In the genomic region with DNA sequence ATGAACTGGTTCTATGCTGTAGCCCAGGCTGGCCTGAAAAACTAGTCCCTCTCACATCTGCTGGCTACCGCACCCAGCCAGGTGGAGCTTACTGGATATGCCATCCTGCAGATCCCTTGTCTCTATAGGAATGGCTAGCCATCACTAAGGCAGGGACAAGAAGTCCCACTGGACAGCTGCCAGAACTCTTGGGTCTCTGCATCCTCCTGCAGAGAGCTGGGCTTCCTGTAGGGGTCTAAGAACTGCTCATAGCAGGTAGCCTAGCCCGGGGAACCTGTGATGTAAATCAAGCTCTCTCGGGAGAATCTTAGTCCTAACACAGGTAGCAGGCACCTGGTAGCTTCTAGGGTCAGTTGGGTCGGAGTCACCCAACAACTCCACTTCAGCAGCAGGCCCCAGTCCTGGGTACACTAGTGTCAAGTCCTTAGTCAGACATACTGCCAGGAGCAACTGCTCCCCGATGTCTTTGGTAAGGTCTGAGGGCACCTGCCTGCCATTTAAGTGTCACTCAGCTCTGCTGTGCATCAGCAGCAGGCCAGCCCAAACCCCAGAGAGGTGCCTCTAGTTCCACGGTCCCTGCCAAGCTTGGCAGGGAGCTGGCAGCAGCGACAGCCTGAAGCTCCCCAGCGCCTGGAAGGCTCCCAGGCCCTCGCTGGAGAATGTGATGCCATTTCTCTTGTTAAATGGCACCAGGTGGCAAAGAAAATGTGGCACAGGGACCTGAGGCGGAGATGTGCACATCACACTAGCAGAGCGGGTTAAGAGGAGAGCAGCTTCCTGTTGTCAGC, we compare ENCODE assay signal across 12 mouse cellular contexts. TPM values are rescaled to one million over a fixed set of nuclear protein-coding genes. Genes with fewer than 3 reads are reported as not detected.
DNase-seq lines count a peak whose midpoint lies in the region; ATAC-seq lines count a peak whose summit lies in the region.
"Had no signal": no experiment of that assay in that cellular context is flagged by ENCODE, and none has a peak within 500 bp of the region (broad histone marks: within the 10 kb centered on the region; RNA-seq: fewer than 3 reads in every experiment).

No protein-coding gene starts in this region.

- H3K9me3 ChIP-seq in liver, embryonic 12.5 days (replicated peaks): no peaks in the 10 kb centered on the region
- no peaks in the 10 kb centered on the region for H3K9me3 ChIP-seq in midbrain, embryonic 11.5 days (ENCODE audit: control insufficient read depth, low read length)

- H3K27ac ChIP-seq in liver, embryonic 12.5 days: peak overlapping the region; percentile 90
- no peak overlapping the region for H3K27ac ChIP-seq in midbrain, embryonic 11.5 days (ENCODE audit: low read depth, low read length)

- DNase-seq in liver: no peak
- peak; percentile 55 for DNase-seq in adipocyte (ENCODE audit: low spot score)
- DNase-seq in cerebellum, adult 11-12 months: peak; percentile 95
- DNase-seq in gastrocnemius, postnatal 25 days: peak; percentile 70
- no peak for DNase-seq in embryo, embryonic 11 days
- DNase-seq in midbrain, embryonic 11.5 days (ENCODE audit: low spot score, missing footprints): no peak

- H3K27me3 ChIP-seq in liver, embryonic 12.5 days (replicated peaks): peaks cover 1% of the 10 kb centered on the region; the same call in 1 of the 2 replicates
- H3K27me3 ChIP-seq in midbrain, embryonic 11.5 days (ENCODE audit: control insufficient read depth, insufficient read depth, low read length): no peaks in the 10 kb centered on the region

- WGBS in liver, embryonic 12.5 days (ENCODE audit: insufficient replicate concordance): 71% methylated on average over 11 of the region's 11 CpGs
- WGBS in midbrain, embryonic 11.5 days: 70% methylated on average over 11 of the region's 11 CpGs

- H3K9ac ChIP-seq in liver, embryonic 12.5 days: no peak overlapping the region
- no peak overlapping the region for H3K9ac ChIP-seq in midbrain, embryonic 11.5 days (ENCODE audit: low read length)

- H3K4me1 ChIP-seq in liver, embryonic 12.5 days: peaks cover 54% of the 10 kb centered on the region
- H3K4me1 ChIP-seq in midbrain, embryonic 11.5 days (ENCODE audit: control insufficient read depth, insufficient read depth, low read length): no peaks in the 10 kb centered on the region

- ATAC-seq in liver, embryonic 12.5 days: no peak
- ATAC-seq in midbrain, embryonic 11.5 days (ENCODE audit: low FRiP score): no peak
- ATAC-seq: midbrain, embryonic 16.5 days had no signal

- H3K4me2 ChIP-seq in liver, embryonic 12.5 days: no peak overlapping the region
- H3K4me2 ChIP-seq in midbrain, embryonic 11.5 days: no peak overlapping the region
- H3K4me2 ChIP-seq: liver, embryonic 11.5 days had no signal

- peaks cover 13% of the 10 kb centered on the region; the same call in 1 of the 2 replicates for H3K36me3 ChIP-seq in liver, embryonic 12.5 days
- peaks cover 2% of the 10 kb centered on the region; the same call in 1 of the 2 replicates for H3K36me3 ChIP-seq in midbrain, embryonic 11.5 days (ENCODE audit: control insufficient read depth, insufficient read depth, low read length)

- H3K4me3 ChIP-seq in liver, embryonic 12.5 days: no peak overlapping the region
- no peak overlapping the region for H3K4me3 ChIP-seq in midbrain, embryonic 11.5 days (ENCODE audit: low read depth, low read length)
- H3K4me3 ChIP-seq: erythroblast, embryonic 14.5 days had no signal

RNA-seq across cellular contexts. Expression of a gene that starts 7.6 kb away (rescaled TPM):
- polyA plus RNA-seq in liver, embryonic 12.5 days (2016; fragmentation: Nextera tagmentation; extraction: Ambion mirVana): 0.30 TPM in 2 replicates
- total RNA-seq in gastrocnemius, postnatal 25 days (2021): not detected
- 0.07 and 0.17 TPM in 2 replicates for polyA plus RNA-seq in midbrain, embryonic 11.5 days (2014; fragmentation: Nextera tagmentation; extraction: Ambion mirVana)

RNA-seq across cellular contexts. Expression of a gene that starts 12.8 kb away (rescaled TPM):
- polyA plus RNA-seq in liver, embryonic 12.5 days (2016; fragmentation: Nextera tagmentation; extraction: Ambion mirVana): 48.3 and 51.2 TPM in 2 replicates
- total RNA-seq in gastrocnemius, postnatal 25 days (2021): under 1 TPM in 1 of 2 experiments, not detected in 1; 0.75 TPM
- polyA plus RNA-seq in midbrain, embryonic 11.5 days (2014; fragmentation: Nextera tagmentation; extraction: Ambion mirVana): 79.2 and 89.1 TPM in 2 replicates

RNA-seq across cellular contexts. Expression of a gene that starts 19.2 kb away (rescaled TPM):
- polyA plus RNA-seq in liver, embryonic 12.5 days (2016; fragmentation: Nextera tagmentation; extraction: Ambion mirVana): 0.31 and 0.37 TPM in 2 replicates
- total RNA-seq in gastrocnemius, postnatal 25 days (2021): not detected
- 0.14 and 0.57 TPM in 2 replicates for polyA plus RNA-seq in midbrain, embryonic 11.5 days (2014; fragmentation: Nextera tagmentation; extraction: Ambion mirVana)

RNA-seq across cellular contexts. Expression of a gene that starts 20.4 kb away (rescaled TPM):
- polyA plus RNA-seq in liver, embryonic 12.5 days (2016; fragmentation: Nextera tagmentation; extraction: Ambion mirVana): not detected in 2 replicates
- total RNA-seq in gastrocnemius, postnatal 25 days (2021): not detected
- 1.0 and 1.4 TPM in 2 replicates for polyA plus RNA-seq in midbrain, embryonic 11.5 days (2014; fragmentation: Nextera tagmentation; extraction: Ambion mirVana)
- polyA plus RNA-seq: erythroblast, embryonic 14.5 days; heart, embryonic 16.5 days; kidney, embryonic 16.5 days; liver, embryonic 11.5 days had no signal

RNA-seq across cellular contexts. Expression of a gene that starts 42.9 kb away (rescaled TPM):
- 0.81 and 1.4 TPM in 2 replicates for polyA plus RNA-seq in liver, embryonic 12.5 days (2016; fragmentation: Nextera tagmentation; extraction: Ambion mirVana)
- total RNA-seq in gastrocnemius, postnatal 25 days (2021): under 1 TPM; 0.54 to 1.00 TPM
- 163 and 169 TPM in 2 replicates for polyA plus RNA-seq in midbrain, embryonic 11.5 days (2014; fragmentation: Nextera tagmentation; extraction: Ambion mirVana)
- polyA plus RNA-seq: erythroblast, embryonic 14.5 days had no signal

Comparison
In these comparisons a context has a peak if more than half of its experiments do, and no peak if none do; other contexts are left out.
1. DNase-seq: peak in adipocyte (single experiment), cerebellum, adult 11-12 months (single experiment) and gastrocnemius, postnatal 25 days (single experiment); none in liver (single experiment), embryo, embryonic 11 days (single experiment) and midbrain, embryonic 11.5 days (single experiment).